Mouse (Mus musculus) forebrain, embryonic 14.5 days (tissue): ENCODE measurements at regions not wholly inside any gene's neighbourhood (a gene's known extent, or its start where the extent isn't known, plus 50 kb on each side); places are given as distances from the start of the nearest gene placed in this dataset.

Source experiments
- ATAC-seq: fragments of 200-750 bp; cut with Nextera tagmentation; 2 replicates; pipeline ENCODE4 v1.8.0; 2017; ENCODE audit warnings: mild to moderate bottlenecking, moderate library complexity
- DNase-seq: peaks from one replicate; pipeline ENCODE4 v3.0.0-alpha.2; 2015; ENCODE audit warnings: low spot score
- H3K27ac ChIP-seq: fragments of 300-500 bp; sonication (generic); 2 replicates; pipeline ENCODE4 v1.5.1; 2014; ENCODE audit warnings: low read depth, mild to moderate bottlenecking, control low read depth, low read length, moderate library complexity
- H3K27me3 ChIP-seq: fragments of 300-500 bp; sonication (generic); replicated peaks from 2 replicates; pipeline ENCODE4 v1.6.1; 2014; ENCODE audit warnings: low read length, control low read depth, mixed read lengths; ENCODE audit not compliant: control insufficient read depth, insufficient read depth
- H3K36me3 ChIP-seq: fragments of 300-500 bp; sonication (generic); 2 replicates; pipeline ENCODE4 v1.6.1; 2014; ENCODE audit warnings: low read length, control low read depth; ENCODE audit not compliant: control insufficient read depth, insufficient read depth
- H3K4me1 ChIP-seq: fragments of 300-500 bp; sonication (generic); 2 replicates; pipeline ENCODE4 v1.6.1; 2014; ENCODE audit warnings: antibody characterized with exemption, low read length, control low read depth; ENCODE audit not compliant: control insufficient read depth, insufficient read depth
- H3K4me2 ChIP-seq: fragments of 300-500 bp; sonication (generic); 2 replicates; pipeline ENCODE4 v1.6.1; 2014; ENCODE audit warnings: mild to moderate bottlenecking, control low read depth, low read length
- H3K4me3 ChIP-seq: fragments of 300-500 bp; sonication (generic); 2 replicates; pipeline ENCODE4 v1.5.1; 2014; ENCODE audit warnings: low read depth, low read length, control low read depth
- H3K9ac ChIP-seq: fragments of 300-500 bp; sonication (generic); 2 replicates; pipeline ENCODE4 v1.6.1; 2014; ENCODE audit warnings: mild to moderate bottlenecking, low read length, control low read depth, moderate library complexity
- H3K9me3 ChIP-seq: fragments of 300-500 bp; sonication (generic); replicated peaks from 2 replicates; pipeline ENCODE4 v1.6.1; 2016; ENCODE audit warnings: low read length, control low read depth, mixed read lengths; ENCODE audit not compliant: control insufficient read depth
- WGBS: fragments of 180-500 bp; shearing (Covaris S2); extraction: QIAGEN DNeasy Blood & Tissue Kit; methylation state at CpG from one replicate; pipeline ENCODE4 v1.1.7; 2014; 5-methylcytosine and 5-hydroxymethylcytosine counted together

DNA sequence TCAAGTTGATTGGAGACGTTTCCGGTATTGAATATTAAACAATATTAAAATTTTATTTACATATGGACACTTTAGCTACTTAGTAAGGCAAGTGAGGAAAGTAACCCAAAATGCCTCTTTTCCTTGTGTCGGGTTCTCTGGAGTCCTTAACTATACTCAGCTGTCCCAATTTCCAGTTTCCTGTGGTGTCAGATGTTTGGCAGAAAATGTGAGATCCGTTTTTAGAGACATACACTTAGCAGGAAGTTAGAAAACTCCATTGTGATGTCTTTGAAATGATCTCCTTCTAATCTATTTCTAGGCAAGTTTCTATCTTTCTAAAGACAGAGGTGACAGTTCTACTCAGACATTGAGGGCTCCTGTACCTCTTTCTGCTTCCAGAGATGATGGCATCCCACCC lies 168.9 kb upstream of the Plcxd3 start:
- Histone ChIP-seq H3K9ac (no peak overlapping the region), H3K4me1 (no peaks in the 10 kb centered on the region), H3K27me3 (no peaks in the 10 kb centered on the region), H3K4me2 (no peak overlapping the region), H3K4me3 (no peak overlapping the region), H3K36me3 (no peaks in the 10 kb centered on the region), H3K9me3 (no peaks in the 10 kb centered on the region), H3K27ac (no peak overlapping the region)
- DNase-seq (no peak), ATAC-seq (no peak)
- 92% methylated on average over 4 of the region's 4 CpGs for WGBS

DNA sequence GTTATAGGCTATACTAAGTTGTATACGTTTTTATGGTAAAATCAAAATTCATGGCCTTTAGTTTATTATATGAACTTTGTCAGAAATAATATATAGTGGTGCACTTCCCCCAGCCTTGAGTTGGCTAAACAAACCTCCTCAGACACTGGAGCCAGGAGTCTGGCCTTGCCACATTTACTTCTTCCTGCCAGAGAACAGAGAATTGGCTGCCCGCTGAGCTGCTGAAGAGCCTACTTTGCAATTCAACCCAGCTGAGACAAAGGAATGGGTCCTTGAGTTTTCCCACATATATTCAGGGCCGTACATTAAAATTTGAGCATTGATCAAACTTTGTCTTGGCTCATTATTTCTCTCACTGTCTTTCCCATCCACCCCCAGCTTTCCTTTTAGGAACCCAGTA lies 161.9 kb upstream of the Plcxd3 start:
- no peaks in the 10 kb centered on the region for H3K4me1 ChIP-seq
- no peak overlapping the region for H3K9ac ChIP-seq
- ATAC-seq: no peak
- DNase-seq: no peak
- H3K4me3 ChIP-seq: no peak overlapping the region
- no peaks in the 10 kb centered on the region for H3K27me3 ChIP-seq
- H3K27ac ChIP-seq: no peak overlapping the region
- WGBS: 72% methylated on average over 3 of the region's 3 CpGs
- H3K9me3 ChIP-seq: no peaks in the 10 kb centered on the region
- H3K4me2 ChIP-seq: no peak overlapping the region
- H3K36me3 ChIP-seq: no peaks in the 10 kb centered on the region

DNA sequence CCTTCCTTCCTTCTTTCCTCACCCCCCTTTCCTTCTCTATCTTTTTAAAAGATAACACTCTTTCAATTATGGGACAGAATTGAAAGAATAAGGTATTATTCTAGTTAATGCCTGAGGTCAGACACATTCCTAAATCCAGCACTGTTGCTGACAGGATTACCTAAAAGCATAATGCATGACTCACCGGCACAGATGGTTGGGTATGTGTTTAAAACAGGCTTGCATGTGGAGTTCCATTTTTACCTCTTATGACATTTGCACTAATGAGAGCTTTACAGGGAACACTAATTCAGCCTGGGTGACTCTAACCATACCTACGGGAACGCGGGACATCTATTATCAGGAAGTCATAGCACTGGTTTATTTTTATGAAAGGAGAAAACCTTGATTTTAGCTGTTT lies 156.2 kb upstream of the Plcxd3 start:
- Histone ChIP-seq H3K27me3 (no peaks in the 10 kb centered on the region), H3K4me2 (no peak overlapping the region), H3K4me1 (no peaks in the 10 kb centered on the region), H3K9me3 (no peaks in the 10 kb centered on the region), H3K36me3 (no peaks in the 10 kb centered on the region), H3K9ac (no peak overlapping the region), H3K4me3 (no peak overlapping the region), H3K27ac (no peak overlapping the region)
- no peak for DNase-seq
- 89% methylated on average over 4 of the region's 4 CpGs for WGBS
- ATAC-seq: no peak

DNA sequence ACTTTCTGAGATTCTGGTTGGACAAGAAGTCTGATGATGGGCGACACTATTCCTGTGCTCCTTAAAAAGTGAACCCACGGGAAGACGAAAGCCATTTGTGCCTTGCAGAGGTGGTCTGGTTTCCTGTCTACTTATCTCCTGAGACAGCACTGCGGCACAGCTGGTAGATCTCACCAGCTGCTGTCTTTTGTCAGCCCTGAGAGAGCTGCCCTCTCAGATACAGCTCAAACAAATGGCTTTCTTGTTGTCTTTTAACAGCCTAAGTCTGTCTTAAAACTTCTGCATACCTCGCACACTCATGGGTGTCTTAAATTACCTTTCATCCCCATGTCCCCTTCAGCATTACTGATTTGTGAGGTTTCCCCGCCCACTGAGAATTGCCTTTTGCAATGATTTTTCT lies 147.2 kb upstream of the Plcxd3 start:
- no peak for ATAC-seq
- 78% methylated on average over 6 of the region's 6 CpGs for WGBS
- Histone ChIP-seq H3K4me2 (no peak overlapping the region), H3K36me3 (no peaks in the 10 kb centered on the region), H3K4me3 (no peak overlapping the region), H3K9ac (no peak overlapping the region), H3K4me1 (no peaks in the 10 kb centered on the region), H3K27ac (no peak overlapping the region), H3K9me3 (no peaks in the 10 kb centered on the region), H3K27me3 (no peaks in the 10 kb centered on the region)
- no peak for DNase-seq

DNA sequence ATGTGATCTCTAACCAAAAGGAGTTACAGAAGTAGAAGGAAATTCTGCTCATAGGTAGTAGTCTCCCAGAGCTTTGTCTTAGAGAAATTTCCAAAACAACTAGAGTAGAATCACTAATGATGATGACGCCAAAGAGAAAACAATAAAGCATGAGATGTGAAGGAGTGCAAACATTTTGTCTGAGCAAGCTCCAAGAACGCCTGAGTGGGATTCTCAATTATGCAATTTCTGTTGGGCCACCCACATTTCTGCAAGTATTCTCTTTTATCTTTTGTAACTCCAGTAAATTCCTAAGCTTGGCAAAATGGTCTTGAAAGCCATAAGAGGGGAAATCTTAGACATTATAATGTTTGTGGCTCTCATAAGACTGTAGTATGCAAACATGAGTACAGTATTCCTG lies 134.6 kb upstream of the Plcxd3 start:
- Histone ChIP-seq H3K27ac (no peak overlapping the region), H3K4me1 (no peaks in the 10 kb centered on the region), H3K4me2 (no peak overlapping the region), H3K9me3 (no peaks in the 10 kb centered on the region), H3K9ac (no peak overlapping the region), H3K27me3 (no peaks in the 10 kb centered on the region), H3K36me3 (no peaks in the 10 kb centered on the region), H3K4me3 (no peak overlapping the region)
- no peak for DNase-seq
- WGBS: 48% methylated on average over 2 of the region's 2 CpGs
- ATAC-seq: no peak

DNA sequence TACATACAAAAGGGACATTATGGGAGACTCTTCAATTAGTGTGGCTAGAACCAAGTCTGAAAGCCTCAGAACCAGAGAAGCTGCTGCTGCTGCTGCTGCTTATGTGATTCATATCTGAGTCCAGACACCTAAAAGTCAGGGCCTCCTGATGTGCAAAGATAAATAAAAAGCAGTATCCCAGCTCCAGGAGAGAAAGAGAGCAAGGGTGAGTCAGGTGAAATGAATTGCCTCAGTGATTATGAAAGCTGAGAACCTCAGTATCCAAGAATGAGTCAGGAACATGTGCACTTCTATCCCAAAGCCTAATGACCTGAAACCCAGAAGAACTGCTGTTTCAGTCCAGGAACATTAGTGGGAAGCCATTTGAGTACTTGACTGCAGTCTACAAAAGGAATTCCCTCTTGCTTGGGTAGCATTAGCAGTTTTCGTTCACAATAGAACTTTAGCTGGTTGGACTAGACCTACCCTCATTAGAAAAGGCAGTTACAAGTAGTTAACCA lies 127.6 kb upstream of the Plcxd3 start:
- Histone ChIP-seq H3K9me3 (no peaks in the 10 kb centered on the region), H3K4me2 (no peak overlapping the region), H3K27ac (no peak overlapping the region), H3K36me3 (no peaks in the 10 kb centered on the region), H3K27me3 (no peaks in the 10 kb centered on the region), H3K4me3 (no peak overlapping the region), H3K9ac (no peak overlapping the region), H3K4me1 (no peaks in the 10 kb centered on the region)
- ATAC-seq: no peak
- 82% methylated on average over 1 of the region's 1 CpGs for WGBS
- DNase-seq: no peak

DNA sequence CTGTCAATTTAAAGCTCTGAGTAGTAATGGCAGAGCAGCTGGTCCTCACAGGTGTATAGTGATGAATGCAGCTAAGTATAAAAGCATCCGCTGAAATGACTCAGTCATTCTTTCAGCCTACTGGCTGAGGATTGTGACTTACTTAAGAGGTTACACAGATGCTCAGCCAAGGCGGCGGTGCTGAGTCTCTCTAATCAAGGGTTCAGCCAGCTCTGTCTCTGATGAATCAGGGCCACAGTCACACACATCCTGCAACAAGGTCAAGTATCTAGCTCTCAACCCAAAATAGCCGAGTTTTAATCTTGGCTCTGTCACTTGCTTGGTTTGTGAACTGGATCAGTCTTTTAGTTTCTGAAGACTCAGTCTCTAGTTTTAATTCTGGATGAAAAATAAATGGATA lies 110.7 kb upstream of the Plcxd3 start:
- Histone ChIP-seq H3K27ac (no peak overlapping the region), H3K4me1 (no peaks in the 10 kb centered on the region), H3K4me2 (no peak overlapping the region), H3K36me3 (no peaks in the 10 kb centered on the region), H3K9me3 (no peaks in the 10 kb centered on the region), H3K4me3 (no peak overlapping the region), H3K9ac (no peak overlapping the region), H3K27me3 (no peaks in the 10 kb centered on the region)
- WGBS: 87% methylated on average over 4 of the region's 4 CpGs
- DNase-seq: no peak
- ATAC-seq: no peak

DNA sequence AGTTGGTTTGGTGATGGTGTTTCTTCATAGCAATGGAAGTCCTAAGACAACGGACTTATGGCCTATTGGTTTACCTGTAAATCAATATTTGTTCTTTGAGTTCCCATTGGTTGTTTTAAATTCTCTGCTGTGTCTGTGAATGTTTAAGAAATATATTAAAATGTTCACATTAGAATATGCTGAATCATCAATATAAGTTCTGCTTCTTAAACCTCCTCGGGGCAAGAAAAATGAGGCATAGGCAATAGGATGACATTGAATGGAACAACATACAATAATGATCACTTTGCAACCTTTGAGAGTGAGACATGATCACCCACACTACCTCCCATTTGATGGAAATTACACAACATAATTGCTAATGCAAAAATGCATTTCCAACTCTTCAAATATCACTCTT lies 105.5 kb upstream of the Plcxd3 start:
- ATAC-seq: no peak
- H3K4me3 ChIP-seq: no peak overlapping the region
- H3K4me1 ChIP-seq: no peaks in the 10 kb centered on the region
- WGBS: 93% methylated on average over 2 of the region's 2 CpGs
- H3K9ac ChIP-seq: no peak overlapping the region
- no peak for DNase-seq
- H3K4me2 ChIP-seq: no peak overlapping the region
- no peak overlapping the region for H3K27ac ChIP-seq
- H3K36me3 ChIP-seq: no peaks in the 10 kb centered on the region
- no peaks in the 10 kb centered on the region for H3K27me3 ChIP-seq
- no peaks in the 10 kb centered on the region for H3K9me3 ChIP-seq

DNA sequence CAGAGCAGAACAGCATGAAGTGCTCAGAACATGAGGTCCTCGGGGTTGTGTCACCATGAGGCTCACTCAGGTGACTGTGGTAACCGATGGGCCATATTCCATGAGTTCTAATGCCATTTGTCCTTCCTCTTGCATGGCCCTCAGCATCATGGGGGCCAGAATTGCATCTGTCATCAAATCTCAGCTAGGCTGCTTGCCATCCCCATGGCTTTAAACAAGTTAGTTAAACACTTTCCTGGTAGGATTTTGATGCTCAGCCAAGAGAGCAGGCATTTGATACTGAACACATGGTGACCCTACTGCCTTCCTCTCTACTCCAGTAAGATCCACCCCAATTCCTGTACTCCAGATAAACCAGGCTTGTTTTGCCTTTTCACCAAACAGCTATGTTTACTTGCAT lies 98.3 kb upstream of the Plcxd3 start:
- WGBS: 85% methylated on average over 2 of the region's 2 CpGs

More for the DNA sequence above, 98.3 kb upstream of the Plcxd3 start:
- ATAC-seq (no peak), DNase-seq (no peak)
- Histone ChIP-seq H3K27ac (no peak overlapping the region), H3K4me1 (no peaks in the 10 kb centered on the region), H3K36me3 (no peaks in the 10 kb centered on the region), H3K9me3 (no peaks in the 10 kb centered on the region), H3K9ac (no peak overlapping the region), H3K27me3 (no peaks in the 10 kb centered on the region), H3K4me2 (no peak overlapping the region), H3K4me3 (no peak overlapping the region)
